Mouse (Mus musculus) bone marrow macrophage, adult 2 months (primary cell): ENCODE measurements at regions not wholly inside any gene's neighbourhood (a gene's known extent, or its start where the extent isn't known, plus 50 kb on each side); places are given as distances from the start of the nearest gene placed in this dataset.

ENCODE experiments used
- CTCF ChIP-seq: IDR thresholded peaks from 2 replicates; pipeline ENCODE4 v1.5.1; 2012; ENCODE audit warnings: low read depth, mild to moderate bottlenecking, low read length, moderate library complexity
- POLR2A ChIP-seq: IDR thresholded peaks from 2 replicates; pipeline ENCODE4 v1.6.1; 2012; ENCODE audit warnings: mild to moderate bottlenecking, low read depth, low read length, borderline replicate concordance

DNA sequence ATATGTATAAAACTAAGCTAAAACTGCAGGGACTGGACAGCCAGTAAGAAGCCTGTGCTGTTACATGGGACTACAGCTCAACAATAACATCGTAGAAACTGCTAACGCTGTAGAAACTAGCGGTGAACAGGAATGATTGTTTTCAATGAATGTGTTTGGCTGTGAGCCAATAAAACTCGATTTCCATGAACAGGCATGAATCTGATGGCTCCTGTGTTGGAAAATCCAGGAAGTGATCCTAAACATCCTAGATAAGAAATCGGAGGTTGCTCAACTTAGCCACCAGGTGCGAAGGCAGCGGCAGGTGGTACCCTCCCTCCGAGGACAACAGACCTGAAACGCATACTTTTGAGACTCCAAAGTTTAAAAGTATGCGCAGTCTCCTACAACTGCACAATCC, 186.0 kb upstream of the Klf7 start:
- no peak for TF ChIP-seq CTCF
- no peak for TF ChIP-seq POLR2A
